Mouse (Mus musculus): ENCODE results near the gene Derl3.

The Derl3 gene

GRCm38 (mm10) chr10:75942736-75943477 is 49.7 kb downstream of the Derl3 start, which contains the start of gene Vpreb3:
Gene Vpreb3 (plus strand): TSS chr10:75943057.
- DNase-seq = no peak

GRCm38 (mm10) chr10:75944066-75944772 is 51.0 kb downstream of the Derl3 start:
- no peak for DNase-seq

GRCm38 (mm10) chr10:75945213-75945612 is 52.0 kb downstream of the Derl3 start:
- DNase-seq = no peak
